Mouse (Mus musculus): ENCODE measurements around the gene Pigq. TPM values are rescaled to one million over a fixed set of nuclear protein-coding genes. Genes with fewer than 3 reads are reported as not detected.

The Pigq gene
- polyA plus RNA-seq, 1 experiment from 2014 or later, result 76.4 TPM

GRCm38 (mm10) chr17:25878611-25879180 is 66.0 kb downstream of the Pigq start:
- ATAC-seq (replicated peaks; ENCODE audit: low FRiP score), result no peak
- no peak overlapping the region for H3K4me2 ChIP-seq
- no peak overlapping the region for H3K9ac ChIP-seq
- H3K36me3 ChIP-seq, result peaks cover 40% of the 10 kb centered on the region
- no peaks in the 10 kb centered on the region for H3K9me3 ChIP-seq (replicated peaks)
- 89% methylated on average over 19 of the region's 19 CpGs for WGBS
- H3K27me3 ChIP-seq, result no peaks in the 10 kb centered on the region
- no peak overlapping the region for H3K4me3 ChIP-seq (replicated peaks)
- peaks cover 51% of the 10 kb centered on the region for H3K4me1 ChIP-seq
- no peak overlapping the region for H3K27ac ChIP-seq

- whole genome bisulfite sequencing, result 91% methylated on average over 32 of the region's 32 CpGs
- Histone ChIP-seq H3K4me3 (replicated peaks) (no peak overlapping the region), H3K4me1 (peaks cover 54% of the 10 kb centered on the region), H3K36me3 (peaks cover 33% of the 10 kb centered on the region), H3K9me3 (replicated peaks) (no peaks in the 10 kb centered on the region), H3K9ac (no peak overlapping the region), H3K27ac (no peak overlapping the region), H3K27me3 (no peaks in the 10 kb centered on the region), H3K4me2 (no peak overlapping the region)
- no peak for ATAC-seq (replicated peaks; ENCODE audit: low FRiP score)
Measured at GRCm38 (mm10) chr17:25877741-25878610, 66.8 kb downstream of the Pigq start.

- H3K36me3 ChIP-seq, result peaks cover 24% of the 10 kb centered on the region
- no peak overlapping the region for H3K9ac ChIP-seq
- H3K4me2 ChIP-seq, result no peak overlapping the region
- no peak overlapping the region; the same call in 1 of the 2 replicates for H3K4me3 ChIP-seq (replicated peaks)
- no peaks in the 10 kb centered on the region for H3K27me3 ChIP-seq
- no peaks in the 10 kb centered on the region for H3K9me3 ChIP-seq (replicated peaks)
- peaks cover 52% of the 10 kb centered on the region for H3K4me1 ChIP-seq
- H3K27ac ChIP-seq, result no peak overlapping the region
- ATAC-seq (replicated peaks; ENCODE audit: low FRiP score), result no peak
- WGBS, result 94% methylated on average over 3 of the region's 3 CpGs
Measured at GRCm38 (mm10) chr17:25877025-25877424, 67.7 kb downstream of the Pigq start.

Other genes starting within 250 kb of the Pigq start
- gene Gng13, start 227.8 kb downstream of the Pigq start, polyA plus RNA-seq (2015; fragmentation: Nextera tagmentation; extraction: Ambion mirVana), result 0.99 and 1.1 TPM in 2 replicates
- gene Chtf18, start 217.5 kb downstream of the Pigq start, polyA plus RNA-seq (2015; fragmentation: Nextera tagmentation; extraction: Ambion mirVana), result 31.0 and 38.4 TPM in 2 replicates
- gene Rpusd1, start 217.3 kb downstream of the Pigq start, polyA plus RNA-seq (2015; fragmentation: Nextera tagmentation; extraction: Ambion mirVana), result 19.3 and 20.7 TPM in 2 replicates
- 0.08 TPM in 1 of 2 replicates, not detected in the other for gene Mslnl, start 208.9 kb downstream of the Pigq start, polyA plus RNA-seq (2015; fragmentation: Nextera tagmentation; extraction: Ambion mirVana)
- gene Msln, start 190.6 kb downstream of the Pigq start, polyA plus RNA-seq (2015; fragmentation: Nextera tagmentation; extraction: Ambion mirVana), result 5.6 and 6.3 TPM in 2 replicates
- gene Narfl, start 171.2 kb downstream of the Pigq start, polyA plus RNA-seq (2015; fragmentation: Nextera tagmentation; extraction: Ambion mirVana), result 30.6 and 31.8 TPM in 2 replicates
- gene Haghl, start 159.3 kb downstream of the Pigq start, polyA plus RNA-seq (2015; fragmentation: Nextera tagmentation; extraction: Ambion mirVana), result 63.0 and 74.8 TPM in 2 replicates
- gene Ccdc78, start 158.4 kb downstream of the Pigq start, polyA plus RNA-seq (2015; fragmentation: Nextera tagmentation; extraction: Ambion mirVana), result 0.23 and 0.29 TPM in 2 replicates
- 91.7 and 101 TPM in 2 replicates for gene Fam173a, start 152.0 kb downstream of the Pigq start, polyA plus RNA-seq (2015; fragmentation: Nextera tagmentation; extraction: Ambion mirVana)
- gene AC134908.4, start 149.3 kb downstream of the Pigq start, polyA plus RNA-seq (2015; fragmentation: Nextera tagmentation; extraction: Ambion mirVana), result not detected in 2 replicates
- gene Metrn, start 147.8 kb downstream of the Pigq start, polyA plus RNA-seq (2015; fragmentation: Nextera tagmentation; extraction: Ambion mirVana), result 53.5 and 58.5 TPM in 2 replicates
- gene Fbxl16, start 135.9 kb downstream of the Pigq start, polyA plus RNA-seq (2015; fragmentation: Nextera tagmentation; extraction: Ambion mirVana), result 1.5 and 2.2 TPM in 2 replicates
- 28.1 and 31.8 TPM in 2 replicates for gene Wdr24, start 121.3 kb downstream of the Pigq start, polyA plus RNA-seq (2015; fragmentation: Nextera tagmentation; extraction: Ambion mirVana)
- gene Jmjd8, start 116.1 kb downstream of the Pigq start, polyA plus RNA-seq (2015; fragmentation: Nextera tagmentation; extraction: Ambion mirVana), result 56.2 and 61.4 TPM in 2 replicates
- gene Stub1, start 111.5 kb downstream of the Pigq start, polyA plus RNA-seq (2015; fragmentation: Nextera tagmentation; extraction: Ambion mirVana), result 336 and 362 TPM in 2 replicates
- 2.8 and 3.8 TPM in 2 replicates for gene Rhbdl1, start 107.6 kb downstream of the Pigq start, polyA plus RNA-seq (2015; fragmentation: Nextera tagmentation; extraction: Ambion mirVana)
- gene Gm20683, start 103.2 kb downstream of the Pigq start, polyA plus RNA-seq (2015; fragmentation: Nextera tagmentation; extraction: Ambion mirVana), result 1.8 and 3.0 TPM in 2 replicates
- gene Rhot2, start 100.1 kb downstream of the Pigq start, polyA plus RNA-seq (2015; fragmentation: Nextera tagmentation; extraction: Ambion mirVana), result 26.8 and 29.0 TPM in 2 replicates
- gene Wdr90, start 83.4 kb downstream of the Pigq start, polyA plus RNA-seq (2015; fragmentation: Nextera tagmentation; extraction: Ambion mirVana), result 31.2 and 35.6 TPM in 2 replicates
- 54.9 and 55.1 TPM in 2 replicates for gene Mcrip2, start 76.2 kb downstream of the Pigq start, polyA plus RNA-seq (2015; fragmentation: Nextera tagmentation; extraction: Ambion mirVana)
- 78.7 and 81.5 TPM in 2 replicates for gene Mettl26, start 69.9 kb downstream of the Pigq start, polyA plus RNA-seq (2015; fragmentation: Nextera tagmentation; extraction: Ambion mirVana)
- 0.49 and 0.56 TPM in 2 replicates for gene Wfikkn1, start 64.1 kb downstream of the Pigq start, polyA plus RNA-seq (2015; fragmentation: Nextera tagmentation; extraction: Ambion mirVana)
- gene Rab40c, start 25.2 kb downstream of the Pigq start, polyA plus RNA-seq (2015; fragmentation: Nextera tagmentation; extraction: Ambion mirVana), result 27.8 and 30.9 TPM in 2 replicates
- 1.5 TPM in 2 replicates for gene Nhlrc4, start within 50 bp of the Pigq start, polyA plus RNA-seq (2015; fragmentation: Nextera tagmentation; extraction: Ambion mirVana)
- 5.4 and 5.7 TPM in 2 replicates for gene A930017K11Rik, start 7.6 kb upstream of the Pigq start, polyA plus RNA-seq (2015; fragmentation: Nextera tagmentation; extraction: Ambion mirVana)
- 22.7 and 31.6 TPM in 2 replicates for gene Capn15, start 40.9 kb upstream of the Pigq start, polyA plus RNA-seq (2015; fragmentation: Nextera tagmentation; extraction: Ambion mirVana)
- gene Rab11fip3, start 124.6 kb upstream of the Pigq start, polyA plus RNA-seq (2015; fragmentation: Nextera tagmentation; extraction: Ambion mirVana), result 29.1 and 30.2 TPM in 2 replicates
- gene Decr2, start 145.4 kb upstream of the Pigq start, polyA plus RNA-seq (2015; fragmentation: Nextera tagmentation; extraction: Ambion mirVana), result 42.9 and 45.7 TPM in 2 replicates
- 101 and 103 TPM in 2 replicates for gene Nme4, start 150.7 kb upstream of the Pigq start, polyA plus RNA-seq (2015; fragmentation: Nextera tagmentation; extraction: Ambion mirVana)
- gene Tmem8, start 168.4 kb upstream of the Pigq start, polyA plus RNA-seq (2015; fragmentation: Nextera tagmentation; extraction: Ambion mirVana), result 3.8 and 5.1 TPM in 2 replicates
- gene Mrpl28, start 178.6 kb upstream of the Pigq start, polyA plus RNA-seq (2015; fragmentation: Nextera tagmentation; extraction: Ambion mirVana), result 207 and 218 TPM in 2 replicates
- gene Axin1, start 193.8 kb upstream of the Pigq start, polyA plus RNA-seq (2015; fragmentation: Nextera tagmentation; extraction: Ambion mirVana), result 8.0 and 9.4 TPM in 2 replicates

Measured in kidney, embryonic 15.5 days (tissue).